In genomic region chr4:83571033-83571432, GRCm38 (mm10) we compare ENCODE assay signal across 14 mouse cellular contexts.
"Had no signal": no experiment of that assay in that cellular context is flagged by ENCODE, and none has a peak within 500 bp of the region (broad histone marks: within the 10 kb centered on the region; RNA-seq: fewer than 3 reads in every experiment).

No protein-coding gene starts in this region.

- H3K9me3 ChIP-seq: neural tube, embryonic 15.5 days; stomach, embryonic 15.5 days had no signal

- H3K9ac ChIP-seq: neural tube, embryonic 15.5 days; stomach, embryonic 15.5 days had no signal

- H3K27ac ChIP-seq: neural tube, embryonic 15.5 days; stomach, embryonic 15.5 days; stomach, postnatal 0 days had no signal

- DNase-seq: right cerebral cortex, adult 18-20 months; right cerebral cortex, postnatal 14 days; right cerebral cortex, postnatal 25 days; right cerebral cortex, postnatal 4 days; spleen, adult 18-20 months; thymus, adult 18-20 months; thymus, adult 2 months; thymus, postnatal 14 days; thymus, postnatal 25 days; thymus, postnatal 36 days; thymus, postnatal 4 days had no signal

- H3K36me3 ChIP-seq: neural tube, embryonic 15.5 days; stomach, embryonic 15.5 days had no signal

- H3K27me3 ChIP-seq: neural tube, embryonic 15.5 days; stomach, embryonic 15.5 days had no signal

- H3K4me1 ChIP-seq: stomach, embryonic 15.5 days had no signal

- H3K4me3 ChIP-seq: neural tube, embryonic 15.5 days; stomach, embryonic 15.5 days had no signal
